Mouse (Mus musculus): ENCODE results near the gene Gm13088.
"Not testable (repeated sequence)": the region's sequence is repeated elsewhere in the genome, so short reads cannot be mapped to it uniquely, and the experiment has no call there.

GRCm38 (mm10) chr4:143611927-143612326 is 45.1 kb downstream of the Gm13088 start:
- not testable (repeated sequence) for TF ChIP-seq CTCF (IDR thresholded peaks at IDR 0.05); EP300 (IDR thresholded peaks at IDR 0.05; ENCODE audit: insufficient read depth, low read depth, low read length)

Measured in heart, adult 2 months (tissue).